8 mouse cellular contexts compared by ENCODE assay signal in genomic region chr2:165886857-165887628, GRCm38 (mm10). TPM values are rescaled to one million over a fixed set of nuclear protein-coding genes. Genes with fewer than 3 reads are reported as not detected.
DNase-seq lines count a peak whose midpoint lies in the region; ATAC-seq and TF ChIP-seq lines count a peak whose summit lies in the region.

No protein-coding gene starts in this region.

- H3K36me3 ChIP-seq in heart, embryonic 11.5 days (ENCODE audit: control insufficient read depth, insufficient read depth, low read length) = no peaks in the 10 kb centered on the region
- no peaks in the 10 kb centered on the region for H3K36me3 ChIP-seq in kidney, postnatal 0 days (ENCODE audit: insufficient read depth, low read length)

- H3K27me3 ChIP-seq in heart, embryonic 11.5 days (ENCODE audit: control insufficient read depth, insufficient read depth, low read length) = no peaks in the 10 kb centered on the region
- H3K27me3 ChIP-seq in kidney, postnatal 0 days (ENCODE audit: insufficient read depth, low read length) = no peaks in the 10 kb centered on the region

- peak; percentile 35 for DNase-seq in gastrocnemius, postnatal 25 days
- DNase-seq in gastrocnemius, postnatal 14 days = no peak
- DNase-seq in brain, embryonic 14.5 days (ENCODE audit: low read depth) = peak; percentile 73
- DNase-seq in kidney, postnatal 0 days (ENCODE audit: low spot score) = peak; percentile 68
- DNase-seq in neural tube, embryonic 10.5 days (ENCODE audit: extremely low spot score, low spot score) = peak; percentile 78
- DNase-seq in right cerebral cortex, adult 2 months (ENCODE audit: low spot score in 2 of 2) = no peak
- no peak for DNase-seq in left cerebral cortex, adult 11 months (ENCODE audit: low spot score)

- H3K27ac ChIP-seq in heart, embryonic 11.5 days (ENCODE audit: low read depth, low read length) = peak overlapping the region; percentile 100
- H3K27ac ChIP-seq in kidney, postnatal 0 days = peak overlapping the region; percentile 100

- H3K4me2 ChIP-seq in heart, embryonic 11.5 days = peak overlapping the region; percentile 43
- H3K4me2 ChIP-seq in kidney, postnatal 0 days (ENCODE audit: low read length) = 0 out of 2 replicates have a peak overlapping the region, but pooled peaks have one; percentile 0

- TF ChIP-seq CTCF in brain, embryonic 14.5 days (IDR thresholded peaks at IDR 0.05; ENCODE audit: borderline replicate concordance, extremely low read depth, insufficient read depth, insufficient read length) = no peak
- TF ChIP-seq CTCF in kidney, postnatal 0 days (IDR thresholded peaks at IDR 0.05; ENCODE audit: low read depth) = no peak

- ATAC-seq in heart, embryonic 11.5 days (replicated peaks; ENCODE audit: insufficient number of reproducible peaks, low FRiP score, low TSS enrichment) = no peak
- peak; percentile 31 for ATAC-seq in kidney, postnatal 0 days (replicated peaks; ENCODE audit: low FRiP score, low read depth)

- H3K9me3 ChIP-seq in heart, embryonic 11.5 days (replicated peaks; ENCODE audit: control insufficient read depth, low read length) = no peaks in the 10 kb centered on the region
- H3K9me3 ChIP-seq in kidney, postnatal 0 days (replicated peaks; ENCODE audit: low read length) = no peaks in the 10 kb centered on the region

- no peak for TF ChIP-seq POLR2A in brain, embryonic 14.5 days (IDR thresholded peaks at IDR 0.05; ENCODE audit: borderline replicate concordance, extremely low read depth, insufficient read depth, insufficient read length, poor library complexity, severe bottlenecking)

- H3K4me1 ChIP-seq in heart, embryonic 11.5 days (ENCODE audit: control insufficient read depth, insufficient read depth, low read length) = peaks cover 82% of the 10 kb centered on the region
- peaks cover 58% of the 10 kb centered on the region for H3K4me1 ChIP-seq in kidney, postnatal 0 days (replicated peaks; ENCODE audit: insufficient read depth, low read length)

- no peak overlapping the region for H3K4me3 ChIP-seq in heart, embryonic 11.5 days (ENCODE audit: low read depth, low read length)
- H3K4me3 ChIP-seq in kidney, postnatal 0 days (replicated peaks; ENCODE audit: low read depth, low read length) = no peak overlapping the region

- intact Hi-C loops in gastrocnemius, postnatal 14 days (cut with DNase I; ENCODE audit: low total_unique reads) = no loop called here

- H3K9ac ChIP-seq in heart, embryonic 11.5 days (ENCODE audit: low read depth, low read length) = peak overlapping the region; percentile 88
- peak overlapping the region; percentile 46; the same call in 1 of the 2 replicates for H3K9ac ChIP-seq in kidney, postnatal 0 days (ENCODE audit: low read depth, low read length)

- WGBS in heart, embryonic 11.5 days (ENCODE audit: insufficient replicate concordance) = 5% methylated on average over 25 of the region's 25 CpGs
- 20% methylated on average over 24 of the region's 25 CpGs for WGBS in kidney, postnatal 0 days

RNA-seq across cellular contexts. Expression of gene Zmynd8, which starts 11.8 kb away (rescaled TPM):
- total RNA-seq in gastrocnemius, postnatal 25 days (2021) = 10 to 100 TPM; 17.1 to 18.4 TPM
- total RNA-seq in gastrocnemius, postnatal 14 days (2021) = 10 to 100 TPM; 20.7 to 22.0 TPM
- polyA plus RNA-seq in brain, embryonic 14.5 days (2012; rRNA removed) = 49.7 and 75.8 TPM in 2 replicates
- polyA plus RNA-seq in heart, embryonic 11.5 days (2014; fragmentation: Nextera tagmentation; extraction: Ambion mirVana) = 39.6 and 47.6 TPM in 2 replicates
- polyA plus RNA-seq in kidney, postnatal 0 days (2015; fragmentation: Nextera tagmentation; extraction: Ambion mirVana) = 39.6 and 41.7 TPM in 2 replicates

Comparison
In these comparisons a context has a peak if more than half of its experiments do, and no peak if none do; other contexts are left out.
1. DNase-seq: peak in gastrocnemius, postnatal 25 days (single experiment), brain, embryonic 14.5 days (single experiment), kidney, postnatal 0 days (single experiment) and neural tube, embryonic 10.5 days (single experiment); none in gastrocnemius, postnatal 14 days (single experiment), right cerebral cortex, adult 2 months (0 of 2) and left cerebral cortex, adult 11 months (single experiment).